Mouse (Mus musculus): ENCODE data around the gene Mpv17l2.

DNA sequence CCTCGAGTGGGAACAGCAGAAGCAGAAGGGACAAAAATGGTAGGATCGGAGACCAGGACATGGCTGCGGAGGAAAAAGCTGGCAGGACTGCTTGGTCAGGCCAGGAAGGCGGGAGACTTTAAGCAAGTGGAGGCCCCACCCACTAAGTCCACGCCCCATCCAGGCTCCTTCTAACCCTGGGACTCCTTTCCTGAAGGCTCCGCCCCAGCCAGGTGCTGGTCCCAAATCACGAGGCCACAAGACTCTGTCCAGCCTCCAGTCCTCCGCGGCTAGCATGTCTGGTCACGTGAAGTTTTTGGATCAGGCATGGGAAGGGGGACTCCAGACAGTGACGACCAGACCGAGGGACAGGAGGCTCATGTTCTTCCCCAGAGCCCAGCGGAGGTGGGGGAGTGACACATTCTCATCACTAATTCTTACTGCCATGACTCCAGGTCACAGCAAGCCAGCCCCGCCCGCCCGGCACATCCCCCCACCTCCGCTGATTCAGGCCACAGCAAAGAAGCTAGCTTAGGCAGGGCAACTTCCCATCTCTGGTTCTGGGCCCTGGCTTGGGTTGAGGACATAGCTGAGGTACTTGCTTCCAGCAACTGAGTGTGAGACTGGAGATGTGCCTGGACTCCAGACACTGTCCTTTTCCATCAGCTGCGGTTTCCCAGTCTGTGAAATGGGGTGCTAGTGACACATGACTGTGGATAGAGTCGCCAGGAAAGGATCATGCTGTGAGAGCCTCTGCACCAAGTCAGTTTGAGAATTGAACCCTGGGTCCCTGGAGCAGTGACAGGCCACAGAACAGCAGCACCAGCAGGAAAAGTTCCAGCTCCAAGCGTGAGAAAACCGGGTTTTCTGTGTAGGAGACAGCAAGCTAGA is 6.1 kb upstream of the Mpv17l2 start:
- TF ChIP-seq POLR2A (IDR thresholded peaks at IDR 0.05; ENCODE audit: insufficient read length, low read depth) (peak; percentile 79), MAX (IDR thresholded peaks at IDR 0.05; ENCODE audit: low read depth) (no peak), USF1 (IDR thresholded peaks at IDR 0.05; ENCODE audit: low read depth) (peak; percentile 77), E2F4 (IDR thresholded peaks at IDR 0.05; ENCODE audit: insufficient read depth) (no peak), TCF3 (IDR thresholded peaks at IDR 0.05; ENCODE audit: insufficient read length, low read depth) (no peak), MYOG (IDR thresholded peaks at IDR 0.05; ENCODE audit: control insufficient read depth in 1 of 3, insufficient read depth in 1 of 3, insufficient read length in 2 of 3, low read depth in 2 of 3) (no peak), POLR2AphosphoS2 (IDR thresholded peaks at IDR 0.05; ENCODE audit: insufficient read length, low read depth) (peak; percentile 90), MYOD1 (IDR thresholded peaks at IDR 0.05; ENCODE audit: control insufficient read depth in 1 of 3, insufficient read length in 2 of 3, low read depth in 2 of 3) (peak in 1 of 3 experiments; percentile 25), CEBPB (IDR thresholded peaks at IDR 0.05; ENCODE audit: insufficient read depth, poor library complexity, severe bottlenecking) (no peak), SRF (IDR thresholded peaks at IDR 0.05; ENCODE audit: control insufficient read depth, insufficient read length, low read depth) (no peak), REST (IDR thresholded peaks at IDR 0.05; ENCODE audit: insufficient read depth, insufficient read length) (no peak), TCF12 (IDR thresholded peaks at IDR 0.05; ENCODE audit: insufficient read depth, poor library complexity, severe bottlenecking) (no peak)

Data from myocyte (in vitro differentiated cells).